Mouse (Mus musculus) MEL (cell line): ENCODE measurements at regions not wholly inside any gene's neighbourhood (a gene's known extent, or its start where the extent isn't known, plus 50 kb on each side); places are given as distances from the start of the nearest gene placed in this dataset.

ENCODE experiments used
- GATA1 ChIP-seq: IDR thresholded peaks from 2 replicates; pipeline ENCODE4 v1.6.1; 2011; ENCODE audit warnings: low read depth, low read length, improper control_type of control experiment
- MAX ChIP-seq: IDR thresholded peaks from 2 replicates; pipeline ENCODE4 v1.6.1; 2011; ENCODE audit warnings: low read length, improper control_type of control experiment
- POLR2A ChIP-seq, 2 experiments: IDR thresholded peaks; 2 replicates each; pipeline ENCODE4 v1.6.1; 2011 to 2012; ENCODE audit warnings: low read length in 2 of 2, mild to moderate bottlenecking in 2 of 2, control low read depth in 1 of 2, improper control_type of control experiment in 1 of 2, low read depth in 1 of 2, moderate library complexity in 1 of 2; ENCODE audit not compliant: control insufficient read depth in 1 of 2, insufficient read depth in 1 of 2, poor library complexity in 1 of 2
- RAD21 ChIP-seq: IDR thresholded peaks from 2 replicates; pipeline ENCODE4 v1.6.1; 2011; ENCODE audit warnings: mild to moderate bottlenecking, low read depth, low read length, improper control_type of control experiment
- SMC3 ChIP-seq: IDR thresholded peaks from 2 replicates; pipeline ENCODE4 v1.6.1; 2011; ENCODE audit warnings: low read depth, low read length, improper control_type of control experiment
- TBP ChIP-seq: IDR thresholded peaks from 2 replicates; pipeline ENCODE4 v1.8.0; 2011; ENCODE audit warnings: low read depth, low read length, improper control_type of control experiment

DNA sequence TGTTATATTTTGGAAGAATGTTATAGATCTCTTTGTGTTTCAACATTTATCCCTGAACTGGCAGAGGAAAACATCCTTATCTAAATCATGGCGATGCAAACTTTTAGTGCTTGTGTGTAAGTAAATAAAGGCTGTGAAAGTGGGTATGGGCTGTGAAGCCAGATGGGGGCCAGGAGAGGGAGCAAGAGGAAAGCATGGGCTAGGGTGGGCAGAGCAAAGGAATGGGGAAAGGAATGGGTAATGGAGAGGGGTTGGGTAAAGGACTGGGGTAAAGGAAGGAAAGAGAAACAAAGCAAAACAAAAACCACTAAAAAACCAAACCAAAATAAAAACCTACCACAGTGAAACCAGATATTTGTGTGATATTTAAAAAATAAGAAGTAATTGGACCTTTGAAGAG, 260.5 kb downstream of the Gpd2 start:
- no peak for TF ChIP-seq POLR2A (IDR thresholded peaks at IDR 0.05; ENCODE audit: control insufficient read depth in 1 of 2, insufficient read depth in 1 of 2, low read depth in 1 of 2, low read length in 2 of 2, poor library complexity in 1 of 2)
- no peak for TF ChIP-seq MAX
- TF ChIP-seq GATA1: no peak
- no peak for TF ChIP-seq SMC3
- no peak for TF ChIP-seq RAD21
- TF ChIP-seq TBP: no peak
